Mouse (Mus musculus) cerebellum, adult 9-11 months (tissue): ENCODE measurements at regions not wholly inside any gene's neighbourhood (a gene's known extent, or its start where the extent isn't known, plus 50 kb on each side); places are given as distances from the start of the nearest gene placed in this dataset.

Experiments used
- DNase-seq: peaks from one replicate; pipeline ENCODE4 v3.0.0; 2022

DNA sequence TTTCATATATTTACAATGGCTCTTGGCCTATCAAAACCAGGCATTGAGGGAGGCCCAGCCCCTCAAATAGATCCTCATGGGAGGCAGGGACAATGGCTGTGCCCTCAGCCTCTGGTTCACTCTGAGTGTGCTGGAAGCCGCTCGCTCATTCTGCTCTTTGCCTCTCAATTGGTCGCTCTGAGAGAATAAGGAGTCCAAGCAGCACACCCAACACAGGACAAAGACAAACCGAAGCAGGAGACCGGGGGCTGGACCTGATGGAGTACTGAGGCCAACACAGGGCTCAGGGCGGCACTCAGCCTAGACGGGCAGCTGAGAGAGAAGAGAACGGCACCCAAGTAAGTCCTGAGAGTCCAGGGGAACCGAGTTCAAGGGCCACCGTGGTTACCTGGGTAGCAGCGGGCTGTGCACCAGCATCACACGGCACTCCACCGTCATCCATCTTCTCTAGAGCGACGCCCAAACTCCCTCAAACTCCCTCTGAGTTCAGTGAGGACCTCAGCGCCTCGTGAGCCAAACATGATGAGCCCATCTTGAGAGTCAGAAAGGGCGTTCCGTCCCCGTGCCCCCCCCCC lies 145.8 kb downstream of the Setd4 start:
- DNase-seq = no peak

GRCm38 (mm10) chr16:93456706-93457425 lies 147.0 kb downstream of the Setd4 start:
- no peak for DNase-seq

GRCm38 (mm10) chr16:93454080-93454997 lies 149.5 kb downstream of the Setd4 start:
- DNase-seq = peak; percentile 44

DNA sequence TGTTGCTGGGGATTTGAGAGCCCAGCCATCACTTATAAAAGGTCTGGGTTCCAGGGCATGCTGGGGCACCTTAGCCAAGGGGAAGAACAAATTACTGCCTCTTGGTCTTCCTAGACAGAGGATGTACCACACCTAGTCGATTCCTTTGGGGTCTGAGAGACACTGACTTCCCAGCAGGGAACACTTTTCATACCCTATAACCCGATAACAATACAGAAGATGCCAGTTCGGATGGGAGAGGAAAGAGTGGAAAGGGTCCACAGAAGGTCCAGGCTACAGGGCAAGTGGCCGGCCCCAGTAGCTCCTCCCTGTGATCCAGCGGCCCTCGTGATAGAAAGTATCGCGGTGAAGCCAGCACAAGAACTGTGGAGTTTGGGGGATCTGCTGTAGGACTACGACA lies 150.8 kb downstream of the Setd4 start:
- no peak for DNase-seq

DNA sequence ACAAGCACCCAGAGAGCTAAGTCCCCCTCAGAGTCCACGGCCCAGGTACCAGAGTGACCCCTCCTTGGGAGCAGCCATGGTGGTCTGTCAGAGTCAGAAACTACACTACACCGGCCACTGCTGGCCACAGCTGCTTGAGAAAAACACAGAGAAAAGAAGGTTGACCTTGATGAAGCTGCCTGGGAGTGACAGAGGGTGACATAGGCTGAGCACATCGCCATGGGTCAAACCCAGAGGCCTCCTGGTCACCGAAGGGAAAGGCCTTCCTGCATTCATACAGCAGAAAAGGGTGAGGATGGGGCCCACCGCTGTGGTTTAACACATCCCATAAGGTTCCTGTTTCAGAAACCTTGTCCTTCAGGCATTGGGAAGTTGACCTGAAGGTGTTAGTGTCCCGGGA lies 153.0 kb downstream of the Setd4 start:
- no peak for DNase-seq

DNA sequence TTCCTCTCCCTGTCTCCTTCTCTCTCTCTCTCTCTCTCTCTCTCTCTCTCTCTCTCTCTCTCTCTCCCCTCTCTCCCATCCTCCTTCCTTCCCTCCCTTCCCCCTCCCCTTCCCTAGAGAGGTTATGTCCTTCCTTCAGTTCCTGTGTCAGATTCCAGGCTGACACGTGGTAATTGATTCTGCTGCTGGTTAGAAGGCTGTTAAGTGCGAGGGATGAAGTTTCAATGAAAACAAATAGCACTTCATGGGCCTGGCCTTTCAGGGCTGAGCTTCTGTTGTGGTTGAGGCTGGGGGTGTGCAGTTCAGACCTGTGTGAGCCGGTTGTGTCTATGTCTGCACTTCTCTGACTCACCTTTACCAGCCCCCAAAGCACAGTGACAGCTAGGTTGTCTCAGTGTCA lies 153.9 kb downstream of the Setd4 start:
- DNase-seq = no peak

DNA sequence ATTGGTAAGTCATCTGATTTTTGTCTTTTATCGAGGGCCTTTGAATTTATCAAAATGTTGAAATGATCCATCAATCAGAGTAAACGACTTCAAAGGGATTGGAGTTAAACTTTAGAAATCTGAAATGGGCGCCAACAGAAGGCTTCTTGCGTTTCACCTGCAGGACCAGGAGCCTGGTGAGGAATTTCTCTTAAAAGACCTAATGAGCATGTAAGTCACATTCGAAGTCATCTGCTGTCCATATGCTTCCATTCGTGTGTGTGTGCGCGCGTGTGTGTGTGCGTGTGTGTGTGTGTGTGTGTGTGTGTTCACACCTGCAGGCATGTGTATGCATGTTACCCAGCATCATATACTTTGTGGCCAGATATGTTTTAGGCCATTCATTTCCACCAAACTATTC lies 155.7 kb downstream of the Setd4 start:
- DNase-seq = no peak

- DNase-seq = no peak
These were observed 156.9 kb downstream of the Setd4 start for GRCm38 (mm10) chr16:93446970-93447369.

DNA sequence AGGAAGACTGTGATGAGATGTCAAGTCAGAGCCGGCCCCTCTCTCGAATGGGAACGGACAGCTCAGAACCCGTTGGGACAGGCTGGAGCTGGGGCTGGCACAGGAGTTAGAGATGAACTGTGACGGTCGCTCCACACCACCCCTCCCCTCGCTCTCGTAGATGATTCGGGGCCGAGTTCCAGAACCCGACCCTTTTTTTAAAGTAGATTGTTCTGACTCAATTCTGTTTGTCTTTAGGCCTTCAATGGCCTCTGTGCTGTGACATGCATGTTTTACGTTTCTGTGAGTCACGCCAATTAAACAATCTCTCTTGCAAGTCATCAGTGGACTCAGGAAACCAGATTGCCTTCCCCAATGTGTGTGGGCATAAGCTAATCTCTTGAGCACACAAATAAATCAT lies 157.7 kb downstream of the Setd4 start:
- DNase-seq = no peak

DNA sequence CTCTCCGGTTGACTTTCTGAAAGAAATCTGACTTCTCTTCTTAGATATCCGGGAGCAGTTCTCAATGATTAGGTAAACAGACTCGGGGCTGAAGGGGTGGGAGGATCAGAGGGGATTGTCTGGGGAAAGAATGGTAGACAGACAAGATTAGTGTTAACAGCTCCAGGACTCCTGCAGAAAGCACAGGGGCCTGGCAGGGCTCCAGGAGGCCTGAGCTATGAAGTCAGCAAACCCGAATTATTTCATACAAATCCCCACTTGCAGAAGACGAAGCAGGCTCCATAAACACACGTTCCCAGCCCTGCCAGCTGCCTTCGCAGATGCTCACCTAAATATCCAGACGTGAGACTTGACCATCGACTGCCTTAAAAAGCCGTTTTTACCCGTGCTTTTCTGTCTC lies 161.0 kb downstream of the Setd4 start:
- DNase-seq = no peak

GRCm38 (mm10) chr16:93437608-93438425 lies 166.0 kb downstream of the Setd4 start:
- no peak for DNase-seq

- no peak for DNase-seq
These were observed 167.1 kb downstream of the Setd4 start for GRCm38 (mm10) chr16:93436732-93437131.

- no peak for DNase-seq
These were observed 172.5 kb downstream of the Setd4 start for GRCm38 (mm10) chr16:93431316-93431715.

GRCm38 (mm10) chr16:93429324-93429781 lies 174.5 kb downstream of the Setd4 start:
- DNase-seq = no peak

DNA sequence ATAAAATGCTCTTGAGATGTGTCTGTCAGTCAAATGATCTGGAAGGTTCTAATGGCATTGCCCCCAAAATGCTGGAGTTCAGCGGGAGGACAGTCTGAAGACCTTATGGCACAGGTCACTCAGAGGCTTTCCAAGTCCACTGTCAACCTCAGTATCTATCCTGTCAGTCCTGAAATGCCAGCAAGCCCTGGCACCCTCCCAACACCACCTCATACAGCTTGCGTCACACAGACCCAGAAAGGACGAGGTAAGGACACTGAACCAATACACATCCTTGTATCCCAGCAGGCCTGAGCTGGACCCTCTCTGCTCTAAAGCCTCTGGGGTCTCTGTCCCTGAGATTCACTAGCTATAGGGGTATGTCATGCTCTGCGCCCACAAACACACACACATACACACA lies 176.6 kb downstream of the Setd4 start:
- no peak for DNase-seq

DNA sequence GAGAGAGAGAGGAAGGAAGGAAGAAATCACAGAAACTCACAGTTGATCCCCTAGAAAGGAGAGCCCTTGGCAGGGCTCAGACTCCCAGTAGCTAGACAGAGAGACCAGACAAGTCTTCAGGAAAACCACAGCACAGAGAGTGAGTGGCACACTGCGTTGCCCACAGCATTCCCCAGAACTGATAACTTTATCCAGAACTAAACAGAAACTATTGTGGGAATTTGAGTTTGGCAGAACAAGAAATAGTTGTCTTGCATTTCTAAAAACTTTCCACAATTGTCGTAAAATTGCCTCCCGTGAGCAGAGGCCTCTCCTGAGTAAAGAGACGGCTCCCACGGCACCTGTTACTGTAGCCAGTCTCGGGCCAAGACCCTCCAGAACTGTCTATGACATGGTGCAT lies 178.1 kb downstream of the Setd4 start:
- DNase-seq = no peak

- no peak for DNase-seq
These were observed 180.7 kb downstream of the Setd4 start for GRCm38 (mm10) chr16:93423174-93423573.

DNA sequence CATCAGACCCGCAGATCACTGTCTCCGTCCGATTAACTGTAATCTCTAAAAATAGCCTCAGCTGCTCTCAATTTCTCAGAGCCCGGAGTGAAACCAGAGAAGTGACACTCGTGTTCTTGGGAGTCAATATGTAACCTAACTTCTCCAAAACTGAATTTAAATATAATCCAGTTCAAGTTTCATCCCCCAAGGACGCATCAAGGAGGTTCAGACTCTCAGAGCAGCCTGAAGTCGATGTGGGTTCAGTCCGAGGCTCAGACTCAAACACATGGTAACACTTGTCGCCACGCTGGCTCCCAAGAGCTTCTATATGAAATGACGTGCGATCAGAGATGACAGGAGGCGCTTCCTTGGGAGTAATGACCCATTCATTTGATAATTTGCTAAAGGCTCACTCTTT lies 181.6 kb downstream of the Setd4 start:
- no peak for DNase-seq

- DNase-seq = no peak
These were observed 185.6 kb downstream of the Setd4 start for GRCm38 (mm10) chr16:93418246-93418645.

DNA sequence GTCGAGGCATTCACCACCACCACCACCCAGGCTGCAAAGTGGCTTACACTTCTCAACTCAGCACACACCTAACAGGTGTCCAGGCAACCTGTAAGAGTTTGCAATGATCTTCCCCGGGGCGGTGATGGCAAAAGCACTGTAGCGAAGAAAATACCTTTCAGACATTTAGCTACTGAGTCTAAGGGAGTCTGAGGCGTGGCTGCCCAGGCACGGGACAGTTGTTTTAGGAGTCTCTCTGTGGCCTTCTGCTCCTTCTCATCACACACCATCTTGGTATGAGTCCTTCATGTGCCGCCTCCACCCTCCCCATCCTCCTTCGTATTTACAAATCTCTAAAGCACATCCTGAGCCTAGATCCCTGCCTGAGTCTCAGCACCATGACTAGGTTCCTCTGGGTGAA lies 186.0 kb downstream of the Setd4 start:
- no peak for DNase-seq

GRCm38 (mm10) chr16:93392024-93392675 lies 211.7 kb downstream of the Setd4 start:
- DNase-seq = no peak

- no peak for DNase-seq
These were observed 216.2 kb downstream of the Setd4 start for GRCm38 (mm10) chr16:93387578-93388116.
